In the genomic region with DNA sequence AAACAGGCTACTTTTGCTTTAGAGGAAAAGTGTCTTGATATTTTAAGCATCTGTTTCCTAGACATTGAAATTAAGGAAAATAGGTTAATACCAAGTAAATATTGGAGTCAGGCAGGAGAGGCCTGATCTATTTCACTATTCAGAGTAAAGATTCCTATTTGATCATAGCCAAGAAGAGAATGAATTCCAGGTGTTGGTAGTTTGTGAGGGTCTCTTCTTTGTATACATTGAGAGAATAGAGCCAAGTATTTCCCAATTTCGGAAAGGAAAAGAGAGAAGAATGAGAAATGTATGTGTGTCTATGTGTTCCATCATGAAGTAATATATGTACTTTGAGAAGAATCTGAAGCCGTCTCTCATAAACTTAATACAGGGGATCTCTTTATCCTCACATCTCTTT, we compare ENCODE assay signal across 31 mouse cellular contexts.
"Had no signal": no experiment of that assay in that cellular context is flagged by ENCODE, and none has a peak within 500 bp of the region (broad histone marks: within the 10 kb centered on the region; RNA-seq: fewer than 3 reads in every experiment).

No protein-coding gene starts in this region.

- H3K4me3 ChIP-seq: limb, embryonic 12.5 days; limb, embryonic 13.5 days; limb, embryonic 15.5 days; liver, embryonic 12.5 days; liver, embryonic 13.5 days; liver, embryonic 15.5 days; lung, embryonic 15.5 days; megakaryocyte, embryonic 14.5 days; midbrain, embryonic 10.5 days; midbrain, embryonic 12.5 days; midbrain, embryonic 13.5 days; midbrain, embryonic 15.5 days; myocyte; neural tube, embryonic 12.5 days had no signal

- ATAC-seq: liver, embryonic 12.5 days; liver, postnatal 0 days; lung, postnatal 0 days; midbrain, embryonic 13.5 days; midbrain, embryonic 15.5 days; midbrain, embryonic 16.5 days had no signal

- H3K36me3 ChIP-seq: limb, embryonic 12.5 days; limb, embryonic 13.5 days; limb, embryonic 15.5 days; liver, embryonic 12.5 days; liver, embryonic 13.5 days; liver, embryonic 15.5 days; lung, embryonic 15.5 days; midbrain, embryonic 10.5 days; midbrain, embryonic 12.5 days; midbrain, embryonic 13.5 days; midbrain, embryonic 15.5 days; neural tube, embryonic 12.5 days had no signal

- H3K27ac ChIP-seq: limb, embryonic 12.5 days; limb, embryonic 13.5 days; limb, embryonic 15.5 days; liver, embryonic 12.5 days; liver, embryonic 13.5 days; liver, embryonic 14.5 days; liver, embryonic 15.5 days; lung, embryonic 15.5 days; macrophage; midbrain, embryonic 10.5 days; midbrain, embryonic 12.5 days; midbrain, embryonic 13.5 days; midbrain, embryonic 15.5 days; neural tube, embryonic 12.5 days had no signal

- H3K9ac ChIP-seq: limb, embryonic 12.5 days; limb, embryonic 13.5 days; limb, embryonic 15.5 days; liver, embryonic 12.5 days; liver, embryonic 13.5 days; liver, embryonic 14.5 days; liver, embryonic 15.5 days; liver, postnatal 0 days; lung, embryonic 14.5 days; lung, embryonic 15.5 days; midbrain, embryonic 12.5 days; midbrain, embryonic 13.5 days; midbrain, embryonic 15.5 days; neural tube, embryonic 12.5 days had no signal

- H3K9me3 ChIP-seq: limb, embryonic 12.5 days; limb, embryonic 13.5 days; limb, embryonic 15.5 days; liver, embryonic 12.5 days; liver, embryonic 13.5 days; liver, embryonic 15.5 days; lung, embryonic 15.5 days; megakaryocyte, embryonic 14.5 days; midbrain, embryonic 10.5 days; midbrain, embryonic 12.5 days; midbrain, embryonic 13.5 days; midbrain, embryonic 15.5 days; neural tube, embryonic 12.5 days had no signal

- DNase-seq: left cerebral cortex, postnatal 4 days; liver; liver, embryonic 13.5 days; liver, postnatal 0 days; lung, adult 18-20 months; lung, adult 2 months; lung, embryonic 14.5 days; lung, postnatal 10 days; lung, postnatal 14 days; lung, postnatal 36 days; lung, postnatal 4 days; midbrain, embryonic 14.5 days had no signal

- H3K27me3 ChIP-seq: limb, embryonic 12.5 days; limb, embryonic 13.5 days; limb, embryonic 15.5 days; liver, embryonic 12.5 days; liver, embryonic 13.5 days; liver, embryonic 15.5 days; lung, embryonic 15.5 days; megakaryocyte, embryonic 14.5 days; midbrain, embryonic 12.5 days; midbrain, embryonic 13.5 days; midbrain, embryonic 15.5 days; neural tube, embryonic 12.5 days had no signal

- H3K4me2 ChIP-seq: limb, embryonic 12.5 days; limb, embryonic 13.5 days; limb, embryonic 15.5 days; liver, embryonic 11.5 days; liver, embryonic 12.5 days; liver, embryonic 13.5 days; liver, embryonic 15.5 days; lung, embryonic 14.5 days; lung, embryonic 15.5 days; midbrain, embryonic 11.5 days; midbrain, embryonic 12.5 days; midbrain, embryonic 13.5 days; midbrain, embryonic 15.5 days; neural tube, embryonic 12.5 days had no signal

- H3K4me1 ChIP-seq: limb, embryonic 15.5 days; liver, embryonic 12.5 days; liver, embryonic 13.5 days; liver, embryonic 15.5 days; lung, embryonic 15.5 days; megakaryocyte, embryonic 14.5 days; midbrain, embryonic 10.5 days; midbrain, embryonic 12.5 days; midbrain, embryonic 13.5 days; midbrain, embryonic 15.5 days; neural tube, embryonic 12.5 days had no signal
